Mouse (Mus musculus) kidney, postnatal 10 days (tissue): ENCODE results near the gene Cd93.

Source experiments
- DNase-seq: peaks from one replicate; pipeline ENCODE4 v3.0.0; 2021; ENCODE audit warnings: mixed read lengths

The Cd93 gene

GRCm38 (mm10) chr2:148398901-148399685 lies 44.3 kb downstream of the Cd93 start:
- DNase-seq: no peak

GRCm38 (mm10) chr2:148397784-148398100 lies 45.6 kb downstream of the Cd93 start:
- peak; percentile 72 for DNase-seq

GRCm38 (mm10) chr2:148397015-148397783 lies 46.2 kb downstream of the Cd93 start:
- peak; percentile 31 for DNase-seq

- DNase-seq: no peak
Measured at GRCm38 (mm10) chr2:148396209-148396608, 47.2 kb downstream of the Cd93 start.

GRCm38 (mm10) chr2:148395131-148396051 lies 48.0 kb downstream of the Cd93 start, which contains the start of gene Sstr4:
Gene Sstr4 (plus strand): TSS chr2:148395344.
- peak; percentile 65 for DNase-seq

- DNase-seq: no peak
Measured at GRCm38 (mm10) chr2:148393846-148394245, 49.5 kb downstream of the Cd93 start.

GRCm38 (mm10) chr2:148393149-148393548 lies 50.2 kb downstream of the Cd93 start:
- no peak for DNase-seq

- no peak for DNase-seq
Measured at GRCm38 (mm10) chr2:148387652-148388581, 55.4 kb downstream of the Cd93 start.

- DNase-seq: no peak
Measured at GRCm38 (mm10) chr2:148386927-148387326, 56.4 kb downstream of the Cd93 start.
